Mouse (Mus musculus) frontal cortex, postnatal 10 days (tissue): Measurements from ENCODE around the gene Pnma3.
A peak's percentile ranks its signal among the peaks of the same experiment; 100 is the strongest.
"Not testable (repeated sequence)": the region's sequence is repeated elsewhere in the genome, so short reads cannot be mapped to it uniquely, and the experiment has no call there.

Source experiments
- DNase-seq, 2 experiments: peaks; one replicate each; pipeline ENCODE4 v3.0.0; 2022; ENCODE audit warnings: low spot score in 2 of 2, mixed read lengths in 1 of 2

Gene Pnma3

GRCm38 (mm10) chrX:73064415-73064793, at the start of gene Pnma3:
Pnma3 (plus strand) TSS chrX:73064787.
- no peak for DNase-seq

GRCm38 (mm10) chrX:73037003-73037402, 27.6 kb upstream of the Pnma3 start, which contains the start of gene Pnma5:
Pnma5 (minus strand) TSS chrX:73037103.
- DNase-seq, result no peak

GRCm38 (mm10) chrX:73038831-73039230, 25.8 kb upstream of the Pnma3 start:
- no peak for DNase-seq

- DNase-seq, result no peak
Observed at GRCm38 (mm10) chrX:73039666-73040065, 24.9 kb upstream of the Pnma3 start.

- DNase-seq, result peak; percentile 84 to 91
Observed at GRCm38 (mm10) chrX:73053860-73054563, 10.6 kb upstream of the Pnma3 start.

- no peak for DNase-seq
Observed at GRCm38 (mm10) chrX:73061528-73061927, 3.1 kb upstream of the Pnma3 start.

- DNase-seq, result no peak
Observed at GRCm38 (mm10) chrX:73062323-73062722, 2.3 kb upstream of the Pnma3 start.

- peak; percentile 32 to 37 for DNase-seq
Observed at GRCm38 (mm10) chrX:73063512-73064414, 824 bp upstream of the Pnma3 start.

- not testable (repeated sequence) for DNase-seq
Observed at GRCm38 (mm10) chrX:73066765-73067312, 2.3 kb downstream of the Pnma3 start.

GRCm38 (mm10) chrX:73082267-73083055, 17.9 kb downstream of the Pnma3 start, which contains the start of gene Xlr4a:
Xlr4a (minus strand) TSS chrX:73082478.
- DNase-seq, result not testable (repeated sequence)

GRCm38 (mm10) chrX:73096941-73097508, 32.4 kb downstream of the Pnma3 start, which contains the start of gene Xlr3a:
Xlr3a (minus strand) TSS chrX:73097095.
- not testable (repeated sequence) for DNase-seq

GRCm38 (mm10) chrX:73116747-73117146, 52.2 kb downstream of the Pnma3 start, which contains the start of gene Gm14685:
Gm14685 (plus strand) TSS chrX:73117047.
- not testable (repeated sequence) for DNase-seq
